Mouse (Mus musculus) adrenal gland, adult 2 months (tissue): ENCODE results near the gene Gfpt2. TPM values are rescaled to one million over a fixed set of nuclear protein-coding genes. Genes with fewer than 3 reads are reported as not detected.
"Not testable (repeated sequence)": the region's sequence is repeated elsewhere in the genome, so short reads cannot be mapped to it uniquely, and the experiment has no call there.

Experiments used
- DNase-seq: peaks from one replicate; pipeline ENCODE4 v3.0.0; 2021
- polyA plus RNA-seq: library from polyadenylated mRNA; depleted of rRNA; stranded (reverse); fragments of >200 nt; gene quantifications from 2 replicates; pipeline ENCODE4 v1.2.3, GENCODE M21; 2012
- total RNA-seq, 2 experiments: library from RNA; stranded (reverse); gene quantifications; 2 replicates each; pipeline ENCODE4 v1.2.3; 2021

Gfpt2 gene
- total and polyA plus RNA-seq, 3 experiments: 2.3 to 8.0 (median 6.4) TPM

DNA sequence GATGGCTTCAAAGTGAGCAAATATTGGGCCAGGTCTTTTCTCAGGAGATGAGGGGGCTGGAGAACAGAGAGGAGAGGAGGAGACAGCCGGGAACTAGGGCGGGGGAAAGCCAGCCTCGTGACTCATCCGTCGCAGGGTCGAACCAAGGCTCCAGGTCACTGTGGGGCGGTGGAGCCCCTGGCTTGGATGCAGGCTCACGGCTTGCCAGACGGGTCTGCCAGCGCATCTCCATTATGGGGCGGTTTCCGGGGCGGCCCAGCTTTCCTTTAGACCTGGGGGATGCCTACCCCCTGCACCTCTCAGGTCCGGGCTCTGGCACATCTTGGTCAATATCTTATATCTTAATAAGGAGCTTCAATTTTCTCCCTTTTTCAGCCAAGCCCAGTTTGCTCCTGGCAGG, 847 bp upstream of the Gfpt2 start:
- DNase-seq: peak; percentile 19

- DNase-seq: peak; percentile 46
Observed at GRCm38 (mm10) chr11:49794342-49795144, 565 bp downstream of the Gfpt2 start.

DNA sequence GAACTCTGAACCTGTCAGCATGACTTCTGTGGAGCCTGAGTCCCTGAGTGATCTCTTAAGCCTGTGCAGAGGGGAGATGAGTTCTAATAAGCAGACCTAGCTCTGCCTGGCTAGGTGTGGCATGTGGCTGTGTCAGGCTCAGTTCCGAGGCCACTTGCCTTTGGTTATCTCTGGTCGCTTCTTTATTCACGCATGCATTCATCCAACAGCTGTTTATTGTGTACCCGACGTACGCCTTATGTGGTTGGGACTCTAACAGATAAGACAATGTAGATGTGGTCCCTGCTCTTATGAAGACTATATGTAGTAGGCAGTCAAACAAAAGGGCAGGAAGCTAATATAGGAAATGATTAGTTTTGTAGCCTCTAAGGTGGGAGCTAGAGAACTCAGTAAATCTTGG, 5.0 kb downstream of the Gfpt2 start:
- DNase-seq: no peak

GRCm38 (mm10) chr11:49801516-49801915, 7.5 kb downstream of the Gfpt2 start:
- no peak for DNase-seq

DNA sequence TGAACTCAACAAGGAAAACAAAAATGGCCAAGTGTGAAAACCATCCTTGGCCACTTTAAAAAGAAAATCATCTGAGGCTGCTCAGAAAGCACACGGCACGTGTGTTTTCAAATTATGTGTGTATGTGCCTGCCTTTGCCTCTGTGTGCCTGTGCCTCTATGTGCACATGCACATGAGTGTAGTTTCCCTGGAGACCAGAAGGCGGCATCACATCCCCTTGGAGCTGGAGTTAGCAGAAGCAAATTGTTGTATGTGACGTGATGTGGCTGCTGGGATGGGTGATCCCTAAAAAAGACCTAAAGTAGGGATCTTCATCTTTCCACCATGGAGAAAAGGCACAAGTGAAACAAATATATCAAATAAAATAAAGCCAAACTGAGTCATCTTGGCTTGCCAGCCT, 9.8 kb downstream of the Gfpt2 start:
- DNase-seq: no peak

- DNase-seq: no peak
Observed at GRCm38 (mm10) chr11:49806218-49806617, 12.2 kb downstream of the Gfpt2 start.

- no peak for DNase-seq
Observed at GRCm38 (mm10) chr11:49808946-49809345, 15.0 kb downstream of the Gfpt2 start.

GRCm38 (mm10) chr11:49810696-49811095, 16.7 kb downstream of the Gfpt2 start:
- not testable (repeated sequence) for DNase-seq

DNA sequence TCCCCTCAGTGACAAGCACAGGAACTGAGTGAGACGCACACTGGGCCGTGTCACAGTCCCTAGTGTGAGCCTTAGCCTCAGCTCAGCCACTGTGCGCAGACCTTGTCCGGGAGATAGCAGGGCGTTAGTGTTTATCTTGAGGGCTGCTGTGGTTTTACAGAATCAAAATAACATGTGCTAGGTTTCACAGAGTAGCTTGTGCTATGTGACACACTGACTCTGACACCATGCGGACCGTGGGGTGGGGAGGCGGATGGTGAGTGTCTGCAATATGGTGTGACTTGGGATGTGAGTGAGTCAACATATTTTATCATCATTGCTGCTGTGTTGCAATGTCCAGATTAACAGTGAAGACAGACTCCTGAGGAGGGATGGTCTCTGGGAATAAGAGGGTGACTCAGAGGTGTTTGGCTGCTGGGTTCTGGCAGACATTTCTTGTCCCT, 17.1 kb downstream of the Gfpt2 start:
- DNase-seq: peak; percentile 36

- DNase-seq: no peak
Observed at GRCm38 (mm10) chr11:49811879-49812278, 17.9 kb downstream of the Gfpt2 start.

DNA sequence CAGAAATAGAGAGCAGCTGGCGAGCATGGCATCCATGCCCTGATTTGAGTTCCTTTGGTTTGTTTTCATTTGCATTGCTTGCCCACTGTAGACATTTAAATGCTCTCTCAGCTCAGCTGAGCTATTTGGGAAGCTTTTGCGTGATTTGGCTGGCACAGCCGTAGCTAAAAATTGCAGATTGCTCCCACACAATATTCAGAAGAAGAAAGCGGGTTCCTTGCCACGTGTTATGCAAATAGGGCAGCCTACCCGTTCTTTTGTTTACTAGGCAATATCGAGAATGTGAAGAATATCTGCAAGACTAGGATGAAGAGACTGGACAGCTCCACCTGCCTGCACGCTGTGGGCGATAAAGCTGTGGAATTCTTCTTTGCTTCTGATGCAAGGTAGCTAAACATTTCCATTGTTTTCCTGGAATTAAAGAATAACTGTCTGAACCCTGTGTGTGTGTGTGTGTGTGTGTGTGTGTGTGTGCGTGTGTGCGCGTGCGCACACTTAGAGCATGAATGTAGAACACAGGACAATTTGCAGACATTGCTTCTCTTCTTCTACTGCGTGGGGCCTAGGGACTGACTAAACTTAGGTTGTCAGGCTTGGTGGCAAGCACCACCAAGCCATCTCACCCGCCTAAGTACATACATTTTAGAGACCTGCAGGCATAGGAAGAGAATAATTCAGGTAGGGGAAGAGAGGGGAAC, 25.0 kb downstream of the Gfpt2 start:
- no peak for DNase-seq

DNA sequence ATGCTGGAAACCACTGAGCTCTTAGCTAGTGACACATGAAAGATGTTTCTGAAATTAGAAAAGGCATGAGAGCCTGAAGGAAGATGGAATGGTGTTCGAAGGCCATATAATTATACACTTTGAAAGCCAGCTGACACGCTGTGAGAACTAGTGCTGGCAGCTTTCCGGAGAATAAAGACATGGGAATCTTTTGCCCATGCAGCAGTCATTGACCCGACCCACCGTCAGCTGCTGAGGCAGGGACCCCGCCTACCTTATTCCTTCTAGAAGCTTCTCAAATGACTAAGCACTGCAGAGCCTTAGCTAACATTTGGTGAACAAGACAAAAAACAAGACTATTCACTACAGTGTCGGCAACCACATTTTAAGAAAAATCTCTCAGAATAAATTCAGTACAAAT, 25.7 kb downstream of the Gfpt2 start:
- no peak for DNase-seq

DNA sequence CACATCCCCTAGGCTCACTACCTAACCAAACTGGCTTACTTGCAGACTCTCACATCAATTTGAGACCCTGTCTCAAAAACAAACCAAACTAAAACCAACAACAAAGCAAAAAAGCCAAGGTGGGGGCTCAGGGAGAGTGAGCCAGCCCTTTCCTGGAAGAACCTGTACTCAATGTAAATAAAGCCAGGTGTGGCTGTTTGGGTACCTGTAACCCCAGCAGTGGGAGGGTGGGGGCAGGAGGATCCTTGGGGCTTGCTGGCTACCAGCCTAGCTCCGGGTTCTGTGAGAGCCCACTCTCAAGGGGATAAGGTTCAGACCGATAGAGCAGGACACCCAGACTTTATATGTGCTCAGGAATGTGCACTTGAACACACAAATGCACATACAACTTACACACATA, 26.9 kb downstream of the Gfpt2 start:
- DNase-seq: no peak

DNA sequence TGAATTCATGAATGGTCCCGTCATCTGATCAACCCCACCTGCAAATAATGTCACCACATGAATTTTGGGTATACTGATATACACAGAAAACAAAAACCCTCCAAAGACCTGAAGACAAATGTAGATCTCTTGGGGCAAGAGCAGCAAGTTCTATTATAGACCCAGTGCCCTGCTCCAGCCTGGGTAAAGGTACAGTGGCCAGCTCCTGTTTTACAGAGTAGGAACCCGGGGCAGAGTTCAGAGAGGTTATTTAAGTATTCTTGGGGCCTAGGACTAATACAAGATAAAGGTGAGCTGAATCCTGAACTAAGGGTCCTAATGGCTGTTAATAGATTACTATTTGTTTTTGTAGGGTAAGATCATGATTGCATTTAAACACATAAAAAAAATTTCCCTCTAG, 27.6 kb downstream of the Gfpt2 start:
- DNase-seq: no peak

- DNase-seq: no peak
Observed at GRCm38 (mm10) chr11:49822337-49822736, 28.4 kb downstream of the Gfpt2 start.

DNA sequence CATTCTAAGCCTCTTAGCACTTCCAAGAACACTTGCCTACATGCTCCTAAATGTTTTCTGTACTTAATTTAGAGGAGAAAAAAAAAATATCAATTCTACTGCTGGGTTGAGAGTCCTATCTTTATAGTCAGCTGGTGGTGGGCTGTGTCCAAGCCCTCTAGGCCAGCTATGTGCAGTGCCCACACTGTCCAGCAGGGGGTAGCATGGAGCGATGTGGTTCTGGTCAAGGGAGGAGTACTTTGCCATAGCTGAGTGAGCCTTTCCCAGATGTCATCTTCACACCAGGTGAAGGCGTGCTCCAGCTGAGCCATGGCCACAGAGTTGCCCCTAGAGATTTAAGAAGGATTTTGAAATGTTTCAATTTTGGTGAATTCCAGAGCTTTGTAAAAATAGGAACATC, 30.9 kb downstream of the Gfpt2 start:
- DNase-seq: peak; percentile 74

DNA sequence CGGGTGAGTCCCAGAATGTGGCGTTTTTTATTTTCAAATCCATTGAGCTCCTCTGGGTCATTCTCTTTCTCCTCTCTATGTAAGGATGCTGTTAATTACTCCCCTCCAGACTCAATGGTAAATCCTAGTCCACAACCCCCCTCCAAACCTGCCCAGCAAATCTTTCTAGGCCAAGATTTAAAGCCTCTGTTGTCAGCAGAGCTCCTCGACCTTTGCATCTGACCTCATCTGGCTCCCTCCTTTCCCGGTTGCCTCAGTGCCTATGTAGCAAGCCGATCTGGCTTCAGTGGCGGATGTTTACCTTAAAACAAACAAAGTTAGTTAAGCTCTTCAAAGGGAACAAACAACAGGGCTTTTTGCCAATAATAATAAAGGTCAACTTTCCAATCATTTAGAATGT, 33.3 kb downstream of the Gfpt2 start:
- DNase-seq: no peak

DNA sequence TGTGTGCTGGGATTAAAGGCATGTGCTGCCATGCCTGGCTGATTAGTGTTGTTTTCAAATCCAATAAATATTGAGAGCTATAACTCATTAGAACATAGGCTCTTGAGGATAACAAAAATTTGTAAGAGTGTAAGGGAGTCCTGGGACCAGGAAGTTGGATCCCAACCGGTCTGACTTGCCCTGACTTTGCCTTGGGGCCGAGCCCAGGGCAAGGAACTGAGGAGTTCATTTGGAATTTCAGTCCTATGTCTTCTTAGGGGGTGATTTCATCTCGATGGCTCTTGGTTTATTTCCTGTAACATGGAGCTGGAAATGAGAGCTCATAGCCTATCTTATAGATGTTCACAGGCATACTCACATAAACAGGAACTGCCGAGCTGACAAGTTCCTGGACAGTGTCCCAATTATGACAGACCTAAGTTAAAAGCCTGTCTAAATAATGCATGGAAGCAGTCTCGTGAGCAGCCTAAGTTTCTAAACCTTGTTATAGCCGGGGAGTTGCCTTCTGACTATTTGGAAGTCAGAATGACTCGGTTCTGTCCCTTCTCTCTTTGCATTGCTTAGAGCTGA, 35.3 kb downstream of the Gfpt2 start:
- DNase-seq: no peak

DNA sequence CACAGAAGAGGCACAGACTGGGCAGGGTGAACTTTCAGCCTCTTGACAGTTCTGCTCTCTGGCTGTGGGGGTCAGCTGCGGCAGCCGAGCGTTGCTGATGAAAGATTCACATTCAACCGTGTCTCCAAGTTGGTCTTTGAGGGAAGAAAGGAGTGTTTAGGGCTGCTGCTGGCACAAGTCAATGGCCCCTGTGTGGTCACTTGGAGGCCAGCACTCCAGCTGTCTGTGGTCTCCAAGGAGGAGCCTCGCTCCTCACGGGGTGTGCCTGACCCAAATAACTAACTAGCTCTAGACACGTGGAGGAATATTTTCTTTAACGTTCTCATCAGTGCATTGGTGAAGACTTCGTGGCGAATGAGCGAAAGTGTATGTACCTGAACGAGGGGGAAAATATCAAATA, 38.0 kb downstream of the Gfpt2 start:
- DNase-seq: no peak

DNA sequence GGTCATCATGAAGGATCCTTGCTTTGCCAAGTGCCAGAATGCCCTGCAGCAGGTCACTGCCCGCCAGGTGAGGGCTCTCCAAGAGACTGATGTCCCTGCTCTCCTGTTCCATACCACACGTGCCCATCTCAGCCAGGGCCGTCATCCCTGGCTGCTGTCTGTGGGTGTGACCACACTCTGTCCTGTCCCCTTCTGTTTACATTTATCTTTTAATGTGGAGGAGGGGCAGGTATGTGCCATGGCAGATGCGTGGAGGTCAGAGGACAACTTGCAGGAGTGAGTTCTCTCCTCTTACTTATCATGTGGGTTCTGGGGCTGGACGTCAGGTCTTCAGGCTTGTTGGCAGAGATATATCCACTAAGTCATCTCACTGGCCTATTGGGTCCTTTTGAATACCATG, 39.0 kb downstream of the Gfpt2 start:
- no peak for DNase-seq

- DNase-seq: no peak
Observed at GRCm38 (mm10) chr11:49834248-49834647, 40.3 kb downstream of the Gfpt2 start.

- no peak for DNase-seq
Observed at GRCm38 (mm10) chr11:49835257-49835956, 41.4 kb downstream of the Gfpt2 start.
